12 mouse cellular contexts compared by ENCODE assay signal in the genomic region with DNA sequence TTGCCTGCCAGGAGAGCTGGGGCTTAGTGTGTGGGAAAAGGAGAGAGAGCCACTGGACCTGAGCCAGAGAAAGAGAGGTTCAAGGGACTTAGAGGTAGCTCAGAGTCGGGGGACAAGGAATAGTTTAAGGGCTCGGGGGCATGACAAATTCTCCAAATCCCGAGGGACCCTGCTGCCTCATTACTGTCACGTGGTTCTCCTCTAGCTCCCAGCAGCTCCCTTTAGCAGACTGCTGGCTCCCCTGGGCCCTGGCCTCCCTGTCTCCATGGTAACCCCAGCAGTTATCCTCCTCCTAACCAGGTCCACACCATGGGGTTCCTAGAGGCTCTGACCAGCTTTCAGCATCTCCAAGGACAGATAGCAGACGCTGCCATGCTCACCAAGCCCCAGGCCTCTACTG. TPM values are rescaled to one million over a fixed set of nuclear protein-coding genes. Genes with fewer than 3 reads are reported as not detected.
DNase-seq lines count a peak whose midpoint lies in the region; ATAC-seq and TF ChIP-seq lines count a peak whose summit lies in the region.
"Had no signal": no experiment of that assay in that cellular context is flagged by ENCODE, and none has a peak within 500 bp of the region (broad histone marks: within the 10 kb centered on the region; RNA-seq: fewer than 3 reads in every experiment).

No protein-coding gene starts in this region.

- no peaks in the 10 kb centered on the region for H3K9me3 ChIP-seq in embryonic facial prominence, embryonic 10.5 days
- H3K9me3 ChIP-seq in hindbrain, embryonic 16.5 days (ENCODE audit: control insufficient read depth, low read length) = no peaks in the 10 kb centered on the region
- H3K9me3 ChIP-seq in heart, embryonic 12.5 days (replicated peaks) = no peaks in the 10 kb centered on the region

- no peaks in the 10 kb centered on the region for H3K36me3 ChIP-seq in embryonic facial prominence, embryonic 10.5 days (replicated peaks)
- peaks cover 10% of the 10 kb centered on the region; the same call in 1 of the 2 replicates for H3K36me3 ChIP-seq in hindbrain, embryonic 16.5 days (ENCODE audit: control insufficient read depth, insufficient read depth, low read length)
- H3K36me3 ChIP-seq in heart, embryonic 12.5 days = no peaks in the 10 kb centered on the region

- H3K9ac ChIP-seq in hindbrain, embryonic 16.5 days (ENCODE audit: low read depth, low read length) = peak overlapping the region; percentile 91
- H3K9ac ChIP-seq in heart, embryonic 12.5 days = no peak overlapping the region

- TF ChIP-seq POLR2A in olfactory bulb, adult 2 months (IDR thresholded peaks at IDR 0.05; ENCODE audit: insufficient read depth, low read depth, low read length) = no peak

- no peak for TF ChIP-seq CTCF in olfactory bulb, adult 2 months (IDR thresholded peaks at IDR 0.05; ENCODE audit: insufficient read depth, low read depth, low read length)

- ATAC-seq in hindbrain, embryonic 16.5 days = no peak
- ATAC-seq in heart, embryonic 12.5 days (ENCODE audit: insufficient number of reproducible peaks, low FRiP score) = no peak

- peak; percentile 61 for DNase-seq in left cerebral cortex, postnatal 4 days
- DNase-seq in left cerebral cortex, adult 11 months (ENCODE audit: low spot score) = no peak
- DNase-seq in embryonic facial prominence, embryonic 10.5 days (ENCODE audit: low spot score) = no peak
- DNase-seq in urinary bladder, postnatal 36 days (ENCODE audit: low spot score in 2 of 2) = no peak
- no peak for DNase-seq in adrenal gland, postnatal 10 days
- DNase-seq: heart, postnatal 14 days; lung, adult 18-20 months had no signal

- H3K27ac ChIP-seq in embryonic facial prominence, embryonic 10.5 days (replicated peaks) = no peak overlapping the region
- H3K27ac ChIP-seq in hindbrain, embryonic 16.5 days (ENCODE audit: low read depth, low read length) = peak overlapping the region; percentile 70
- peak overlapping the region; percentile 95 for H3K27ac ChIP-seq in olfactory bulb, adult 2 months (ENCODE audit: insufficient read depth, low read depth, low read length)
- no peak overlapping the region for H3K27ac ChIP-seq in heart, embryonic 12.5 days (ENCODE audit: poor library complexity, severe bottlenecking)

- H3K4me1 ChIP-seq in embryonic facial prominence, embryonic 10.5 days = peaks cover 62% of the 10 kb centered on the region
- H3K4me1 ChIP-seq in hindbrain, embryonic 16.5 days (ENCODE audit: control insufficient read depth, insufficient read depth, low read depth, low read length) = peaks cover 47% of the 10 kb centered on the region
- H3K4me1 ChIP-seq in olfactory bulb, adult 2 months (ENCODE audit: control insufficient read depth, insufficient read depth, low read length) = peaks cover 47% of the 10 kb centered on the region
- peaks cover 35% of the 10 kb centered on the region for H3K4me1 ChIP-seq in heart, embryonic 12.5 days (replicated peaks)

- intact Hi-C loops in left cerebral cortex, postnatal 4 days (cut with DNase I) = loop anchor here (2.0 kb wide), 1 partner anchor 74 kb away; no protein-coding TSS in a partner anchor

- peaks cover 66% of the 10 kb centered on the region for H3K27me3 ChIP-seq in embryonic facial prominence, embryonic 10.5 days (replicated peaks; ENCODE audit: low read depth, poor library complexity, severe bottlenecking)
- H3K27me3 ChIP-seq in hindbrain, embryonic 16.5 days (replicated peaks; ENCODE audit: control insufficient read depth, insufficient read depth, low read length) = no peaks in the 10 kb centered on the region
- peaks cover 59% of the 10 kb centered on the region for H3K27me3 ChIP-seq in heart, embryonic 12.5 days (replicated peaks)

- peak overlapping the region; percentile 66; the same call in 1 of the 2 replicates for H3K4me3 ChIP-seq in embryonic facial prominence, embryonic 10.5 days
- H3K4me3 ChIP-seq in hindbrain, embryonic 16.5 days (ENCODE audit: low read length) = peak overlapping the region; percentile 87
- H3K4me3 ChIP-seq in olfactory bulb, adult 2 months (ENCODE audit: insufficient read depth, low read depth, low read length) = peak overlapping the region; percentile 88
- no peak overlapping the region for H3K4me3 ChIP-seq in heart, embryonic 12.5 days

- WGBS in embryonic facial prominence, embryonic 10.5 days = 5% methylated on average over 5 of the region's 5 CpGs
- under 1% methylated on average over 5 of the region's 5 CpGs for WGBS in hindbrain, embryonic 16.5 days
- WGBS in olfactory bulb, adult 2 months = 3% methylated on average over 5 of the region's 5 CpGs
- 2% methylated on average over 5 of the region's 5 CpGs for WGBS in heart, embryonic 12.5 days

- H3K4me2 ChIP-seq in hindbrain, embryonic 16.5 days (ENCODE audit: low read length) = peak overlapping the region; percentile 78
- H3K4me2 ChIP-seq in heart, embryonic 12.5 days = no peak overlapping the region

RNA-seq across cellular contexts. Expression of a gene that starts 2.0 kb away (rescaled TPM):
- 100 to 1,000 TPM; 261 to 262 TPM for total RNA-seq in left cerebral cortex, postnatal 4 days (2021)
- polyA plus RNA-seq in embryonic facial prominence, embryonic 10.5 days (2016; fragmentation: Nextera tagmentation; extraction: Ambion mirVana) = 10.0 and 11.9 TPM in 2 replicates
- polyA plus RNA-seq in hindbrain, embryonic 16.5 days (2015; fragmentation: Nextera tagmentation; extraction: Ambion mirVana) = 127 and 136 TPM in 2 replicates
- polyA plus RNA-seq in olfactory bulb, adult 2 months (2012; ENCODE audit: insufficient read depth, insufficient read length, low replicate concordance, missing spikeins) = not detected in 2 replicates
- total RNA-seq in adrenal gland, postnatal 10 days (2021) = 10 to 100 TPM; 21.2 to 34.3 TPM
- 1.7 and 1.8 TPM in 2 replicates for polyA plus RNA-seq in heart, embryonic 12.5 days (2016; fragmentation: Nextera tagmentation; extraction: Ambion mirVana)

RNA-seq across cellular contexts. Expression of a gene that starts 12.5 kb away (rescaled TPM):
- total RNA-seq in left cerebral cortex, postnatal 4 days (2021) = 10 to 100 TPM; 57.2 to 58.8 TPM
- polyA plus RNA-seq in embryonic facial prominence, embryonic 10.5 days (2016; fragmentation: Nextera tagmentation; extraction: Ambion mirVana) = 229 and 241 TPM in 2 replicates
- polyA plus RNA-seq in hindbrain, embryonic 16.5 days (2015; fragmentation: Nextera tagmentation; extraction: Ambion mirVana) = 182 and 187 TPM in 2 replicates
- polyA plus RNA-seq in olfactory bulb, adult 2 months (2012; ENCODE audit: insufficient read depth, insufficient read length, low replicate concordance, missing spikeins) = not detected in 2 replicates
- 100 to 1,000 TPM; 327 to 377 TPM for total RNA-seq in adrenal gland, postnatal 10 days (2021)
- polyA plus RNA-seq in heart, embryonic 12.5 days (2016; fragmentation: Nextera tagmentation; extraction: Ambion mirVana) = 253 and 260 TPM in 2 replicates

RNA-seq across cellular contexts. Expression of a gene that starts 29.2 kb away (rescaled TPM):
- total RNA-seq in left cerebral cortex, postnatal 4 days (2021) = 1 to 10 TPM in 1 of 2 experiments, under 1 TPM in 1; 0.87 to 1.9 TPM
- polyA plus RNA-seq in embryonic facial prominence, embryonic 10.5 days (2016; fragmentation: Nextera tagmentation; extraction: Ambion mirVana) = 29.7 and 33.8 TPM in 2 replicates
- polyA plus RNA-seq in hindbrain, embryonic 16.5 days (2015; fragmentation: Nextera tagmentation; extraction: Ambion mirVana) = 1.4 and 3.2 TPM in 2 replicates
- polyA plus RNA-seq in olfactory bulb, adult 2 months (2012; ENCODE audit: insufficient read depth, insufficient read length, low replicate concordance, missing spikeins) = not detected in 2 replicates
- total RNA-seq in adrenal gland, postnatal 10 days (2021) = 10 to 100 TPM; 26.6 to 64.2 TPM
- 114 and 116 TPM in 2 replicates for polyA plus RNA-seq in heart, embryonic 12.5 days (2016; fragmentation: Nextera tagmentation; extraction: Ambion mirVana)
- polyA plus RNA-seq: testis, adult 2 months had no signal

RNA-seq across cellular contexts. Expression of a gene that starts 34.9 kb away (rescaled TPM):
- total RNA-seq in left cerebral cortex, postnatal 4 days (2021) = 10 to 100 TPM; 54.0 to 58.5 TPM
- polyA plus RNA-seq in embryonic facial prominence, embryonic 10.5 days (2016; fragmentation: Nextera tagmentation; extraction: Ambion mirVana) = 79.4 and 87.3 TPM in 2 replicates
- 95.4 and 100 TPM in 2 replicates for polyA plus RNA-seq in hindbrain, embryonic 16.5 days (2015; fragmentation: Nextera tagmentation; extraction: Ambion mirVana)
- not detected in 2 replicates for polyA plus RNA-seq in olfactory bulb, adult 2 months (2012; ENCODE audit: insufficient read depth, insufficient read length, low replicate concordance, missing spikeins)
- 100 to 1,000 TPM; 161 to 189 TPM for total RNA-seq in adrenal gland, postnatal 10 days (2021)
- polyA plus RNA-seq in heart, embryonic 12.5 days (2016; fragmentation: Nextera tagmentation; extraction: Ambion mirVana) = 189 and 191 TPM in 2 replicates

RNA-seq across cellular contexts. Expression of a gene that starts 52.2 kb away (rescaled TPM):
- total RNA-seq in left cerebral cortex, postnatal 4 days (2021) = 100 to 1,000 TPM; 237 to 243 TPM
- polyA plus RNA-seq in embryonic facial prominence, embryonic 10.5 days (2016; fragmentation: Nextera tagmentation; extraction: Ambion mirVana) = 3.4 and 3.7 TPM in 2 replicates
- 17.8 and 17.9 TPM in 2 replicates for polyA plus RNA-seq in hindbrain, embryonic 16.5 days (2015; fragmentation: Nextera tagmentation; extraction: Ambion mirVana)
- not detected in 2 replicates for polyA plus RNA-seq in olfactory bulb, adult 2 months (2012; ENCODE audit: insufficient read depth, insufficient read length, low replicate concordance, missing spikeins)
- 10 to 100 TPM; 12.3 to 15.3 TPM for total RNA-seq in adrenal gland, postnatal 10 days (2021)
- 4.5 and 5.6 TPM in 2 replicates for polyA plus RNA-seq in heart, embryonic 12.5 days (2016; fragmentation: Nextera tagmentation; extraction: Ambion mirVana)
- total RNA-seq: neutrophil, adult 5-6 weeks had no signal

Comparison
In these comparisons a context has a peak if more than half of its experiments do, and no peak if none do; other contexts are left out.
1. H3K27ac ChIP-seq: peak in hindbrain, embryonic 16.5 days (single experiment) and olfactory bulb, adult 2 months (single experiment); none in embryonic facial prominence, embryonic 10.5 days (single experiment) and heart, embryonic 12.5 days (single experiment).
2. RNA of a gene that starts 12.5 kb away (polyA plus RNA-seq): 253 to 260 TPM in heart, embryonic 12.5 days, 229 to 241 TPM in embryonic facial prominence, embryonic 10.5 days and 182 to 187 TPM in hindbrain, embryonic 16.5 days; not detected in olfactory bulb, adult 2 months; every median in the first group is over 100 times any median in the second.